30 mouse cellular contexts compared by ENCODE assay signal in the genomic region with DNA sequence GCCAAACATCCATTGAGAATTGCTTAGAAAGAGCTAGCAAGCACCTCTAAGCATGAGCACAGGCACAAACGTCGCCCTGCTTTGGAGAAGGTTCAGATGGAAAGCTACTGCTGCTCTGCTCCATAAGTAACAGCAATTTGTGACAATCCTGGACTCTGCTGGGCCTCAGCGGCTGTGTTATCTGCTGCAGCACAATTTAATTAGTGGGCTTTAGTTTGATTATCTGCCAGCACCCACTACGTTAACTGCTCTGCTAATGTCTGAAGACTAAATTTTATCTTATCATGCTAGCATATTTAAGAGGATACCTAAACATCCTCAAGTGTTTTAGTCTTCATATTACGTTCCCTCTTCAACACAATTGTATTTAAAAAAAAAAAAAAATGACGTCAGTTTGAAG. TPM values are rescaled to one million over a fixed set of nuclear protein-coding genes. Genes with fewer than 3 reads are reported as not detected.
DNase-seq lines count a peak whose midpoint lies in the region; ATAC-seq and TF ChIP-seq lines count a peak whose summit lies in the region.
"Had no signal": no experiment of that assay in that cellular context is flagged by ENCODE, and none has a peak within 500 bp of the region (broad histone marks: within the 10 kb centered on the region; RNA-seq: fewer than 3 reads in every experiment).

No protein-coding gene starts in this region.

- no peaks in the 10 kb centered on the region for H3K4me1 ChIP-seq in midbrain, postnatal 0 days (ENCODE audit: insufficient read depth, low read length)
- H3K4me1 ChIP-seq in midbrain, embryonic 13.5 days (replicated peaks) = no peaks in the 10 kb centered on the region
- peaks cover 0 to 13% of the 10 kb centered on the region in 2 experiments; a peak in 1 of 4 replicates for H3K4me1 ChIP-seq in liver, embryonic 14.5 days (replicated peaks; ENCODE audit: control insufficient read depth in 2 of 2, insufficient read depth in 2 of 2, low read length in 1 of 2)
- no peaks in the 10 kb centered on the region for H3K4me1 ChIP-seq in hindbrain, embryonic 10.5 days (replicated peaks)
- H3K4me1 ChIP-seq: forebrain, embryonic 10.5 days; hindbrain, embryonic 13.5 days; limb, embryonic 10.5 days; midbrain, embryonic 15.5 days; neural tube, embryonic 13.5 days had no signal

- no peak overlapping the region for H3K4me3 ChIP-seq in midbrain, postnatal 0 days (ENCODE audit: low read depth, low read length)
- H3K4me3 ChIP-seq in midbrain, embryonic 13.5 days (replicated peaks) = no peak overlapping the region
- no peak overlapping the region for H3K4me3 ChIP-seq in liver, embryonic 14.5 days (ENCODE audit: insufficient read depth in 1 of 2, low read depth in 2 of 2, low read length in 2 of 2)
- no peak overlapping the region for H3K4me3 ChIP-seq in hindbrain, embryonic 10.5 days
- H3K4me3 ChIP-seq: forebrain, embryonic 10.5 days; heart, embryonic 12.5 days; hindbrain, embryonic 13.5 days; left cerebral cortex, adult 2 months; limb, embryonic 10.5 days; megakaryocyte, embryonic 14.5 days; midbrain, embryonic 15.5 days; myocyte; neural tube, embryonic 13.5 days had no signal

- H3K9ac ChIP-seq in midbrain, postnatal 0 days (replicated peaks; ENCODE audit: low read length, poor library complexity, severe bottlenecking) = no peak overlapping the region
- H3K9ac ChIP-seq in midbrain, embryonic 13.5 days (replicated peaks) = no peak overlapping the region
- no peak overlapping the region for H3K9ac ChIP-seq in liver, embryonic 14.5 days (replicated peaks)
- H3K9ac ChIP-seq: forebrain, postnatal 0 days; heart, embryonic 12.5 days; hindbrain, embryonic 13.5 days; midbrain, embryonic 15.5 days; neural tube, embryonic 13.5 days had no signal

- no peaks in the 10 kb centered on the region for H3K36me3 ChIP-seq in midbrain, postnatal 0 days (ENCODE audit: insufficient read depth, low read length)
- no peaks in the 10 kb centered on the region for H3K36me3 ChIP-seq in midbrain, embryonic 13.5 days
- no peaks in the 10 kb centered on the region for H3K36me3 ChIP-seq in liver, embryonic 14.5 days (replicated peaks; ENCODE audit: control insufficient read depth, insufficient read depth, low read depth)
- H3K36me3 ChIP-seq in hindbrain, embryonic 10.5 days = no peaks in the 10 kb centered on the region
- H3K36me3 ChIP-seq: forebrain, embryonic 10.5 days; heart, embryonic 12.5 days; hindbrain, embryonic 13.5 days; limb, embryonic 10.5 days; midbrain, embryonic 15.5 days; neural tube, embryonic 13.5 days had no signal

- no peaks in the 10 kb centered on the region for H3K27me3 ChIP-seq in midbrain, postnatal 0 days (ENCODE audit: insufficient read depth, low read length)
- H3K27me3 ChIP-seq in midbrain, embryonic 13.5 days = no peaks in the 10 kb centered on the region
- H3K27me3 ChIP-seq in liver, embryonic 14.5 days (ENCODE audit: control insufficient read depth, insufficient read depth, low read length) = no peaks in the 10 kb centered on the region
- H3K27me3 ChIP-seq in hindbrain, embryonic 10.5 days (ENCODE audit: insufficient read depth, poor library complexity, severe bottlenecking) = no peaks in the 10 kb centered on the region
- H3K27me3 ChIP-seq: heart, embryonic 12.5 days; hindbrain, embryonic 13.5 days; megakaryocyte, embryonic 14.5 days; midbrain, embryonic 15.5 days; neural tube, embryonic 13.5 days had no signal

- no peaks in the 10 kb centered on the region for H3K9me3 ChIP-seq in midbrain, postnatal 0 days (ENCODE audit: low read length)
- H3K9me3 ChIP-seq in midbrain, embryonic 13.5 days = no peaks in the 10 kb centered on the region
- H3K9me3 ChIP-seq in liver, embryonic 14.5 days (ENCODE audit: control insufficient read depth, low read length) = no peaks in the 10 kb centered on the region
- H3K9me3 ChIP-seq in hindbrain, embryonic 10.5 days = no peaks in the 10 kb centered on the region
- H3K9me3 ChIP-seq: forebrain, embryonic 10.5 days; heart, embryonic 12.5 days; hindbrain, embryonic 13.5 days; limb, embryonic 10.5 days; megakaryocyte, embryonic 14.5 days; midbrain, embryonic 15.5 days; neural tube, embryonic 13.5 days had no signal

- peak; percentile 65 for TF ChIP-seq EP300 in liver, embryonic 14.5 days (IDR thresholded peaks at IDR 0.05; ENCODE audit: low read depth)

- no peak overlapping the region for H3K4me2 ChIP-seq in midbrain, postnatal 0 days (ENCODE audit: low read depth, low read length, poor library complexity, severe bottlenecking)
- no peak overlapping the region for H3K4me2 ChIP-seq in midbrain, embryonic 13.5 days (replicated peaks)
- H3K4me2 ChIP-seq in liver, embryonic 14.5 days (ENCODE audit: low read depth) = peak overlapping the region; percentile 19
- H3K4me2 ChIP-seq: heart, embryonic 12.5 days; hindbrain, embryonic 13.5 days; midbrain, embryonic 15.5 days; neural tube, embryonic 13.5 days had no signal

- 71% methylated on average over 6 of the region's 6 CpGs for WGBS in midbrain, postnatal 0 days
- WGBS in midbrain, embryonic 13.5 days = 74% methylated on average over 6 of the region's 6 CpGs
- 21% methylated on average over 6 of the region's 6 CpGs for WGBS in liver, embryonic 14.5 days (ENCODE audit: insufficient replicate concordance)
- WGBS in hindbrain, embryonic 10.5 days = 76% methylated on average over 6 of the region's 6 CpGs

- DNase-seq in midbrain, postnatal 0 days (ENCODE audit: low spot score) = peak; percentile 3
- peak; percentile 7 to 34 (median 27) for DNase-seq in liver, embryonic 14.5 days (ENCODE audit: low read depth in 3 of 3, low spot score in 3 of 3)
- DNase-seq in lung, postnatal 36 days = peak; percentile 19
- DNase-seq in hindbrain, embryonic 10.5 days (ENCODE audit: low spot score) = no peak
- no peak for DNase-seq in cerebellum, adult 11-12 months
- no peak for DNase-seq in right cerebral cortex, postnatal 14 days
- DNase-seq: adrenal gland, adult 2 months; cerebellum, postnatal 10 days; forebrain, postnatal 0 days; gastrocnemius, postnatal 14 days; heart, adult 18-20 months; heart, postnatal 14 days; kidney, adult 18-20 months; retina, postnatal 1 day; right cerebral cortex, postnatal 4 days; thymus, postnatal 14 days had no signal

- no peak overlapping the region for H3K27ac ChIP-seq in midbrain, postnatal 0 days (ENCODE audit: low read depth, low read length)
- no peak overlapping the region for H3K27ac ChIP-seq in midbrain, embryonic 13.5 days
- H3K27ac ChIP-seq in liver, embryonic 14.5 days = no peak overlapping the region
- no peak overlapping the region for H3K27ac ChIP-seq in hindbrain, embryonic 10.5 days
- H3K27ac ChIP-seq: forebrain, embryonic 10.5 days; hindbrain, embryonic 13.5 days; kidney, postnatal 0 days; left cerebral cortex, adult 2 months; limb, embryonic 10.5 days; midbrain, embryonic 15.5 days; neural tube, embryonic 13.5 days had no signal

- no peak for TF ChIP-seq CTCF in midbrain, postnatal 0 days (IDR thresholded peaks at IDR 0.05)
- no peak for TF ChIP-seq CTCF in liver, embryonic 14.5 days (IDR thresholded peaks at IDR 0.05; ENCODE audit: low read depth)

- ATAC-seq in midbrain, postnatal 0 days (ENCODE audit: low FRiP score) = no peak
- no peak for ATAC-seq in midbrain, embryonic 13.5 days
- ATAC-seq in liver, embryonic 14.5 days (ENCODE audit: insufficient read depth) = peak; percentile 91
- ATAC-seq: forebrain, postnatal 0 days; midbrain, embryonic 15.5 days had no signal

RNA-seq across cellular contexts. Expression of a gene that starts 46.6 kb away (rescaled TPM):
- total RNA-seq in midbrain, postnatal 0 days (2014; rRNA removed) = 1.4 TPM in 1 of 2 replicates, not detected in the other
- polyA plus RNA-seq in midbrain, postnatal 0 days (2015; fragmentation: Nextera tagmentation; extraction: Ambion mirVana) = 0.88 and 1.9 TPM in 2 replicates
- 1.7 TPM in 2 replicates for polyA plus RNA-seq in midbrain, embryonic 13.5 days (2015; fragmentation: Nextera tagmentation; extraction: Ambion mirVana)
- polyA plus RNA-seq in liver, embryonic 14.5 days (2012; rRNA removed) = not detected in 2 replicates
- not detected in 2 replicates for polyA plus RNA-seq in liver, embryonic 14.5 days (2014; fragmentation: Nextera tagmentation; extraction: Ambion mirVana)
- polyA plus RNA-seq in hindbrain, embryonic 10.5 days (2016; fragmentation: Nextera tagmentation; extraction: Ambion mirVana) = 0.24 and 0.90 TPM in 2 replicates
- total RNA-seq: ES-E14; gastrocnemius, postnatal 14 days; heart, adult 18-20 months; heart, postnatal 14 days; liver, adult 2 months had no signal
- polyA plus RNA-seq: adrenal gland, adult 2 months; embryonic facial prominence, embryonic 11.5 days; forebrain, embryonic 10.5 days; heart, embryonic 12.5 days; limb, embryonic 10.5 days; liver, adult 2 months; myocyte had no signal

Comparison
In these comparisons a context has a peak if more than half of its experiments do, and no peak if none do; other contexts are left out.
1. DNase-seq: peak in midbrain, postnatal 0 days (single experiment), liver, embryonic 14.5 days (3 of 3) and lung, postnatal 36 days (single experiment); none in hindbrain, embryonic 10.5 days (single experiment), cerebellum, adult 11-12 months (single experiment) and right cerebral cortex, postnatal 14 days (single experiment).